8 mouse cellular contexts compared by ENCODE assay signal in genomic region chr5:131814503-131815003, GRCm38 (mm10).
DNase-seq lines count a peak whose midpoint lies in the region; ATAC-seq and TF ChIP-seq lines count a peak whose summit lies in the region.

No protein-coding gene starts in this region.

- no peak for TF ChIP-seq POLR2A in brain, embryonic 14.5 days (IDR thresholded peaks at IDR 0.05; ENCODE audit: borderline replicate concordance, extremely low read depth, insufficient read depth, insufficient read length, poor library complexity, severe bottlenecking)

- DNase-seq in frontal cortex, postnatal 25 days (ENCODE audit: low spot score in 2 of 2): no peak
- peak; percentile 73 for DNase-seq in brain, embryonic 14.5 days (ENCODE audit: low read depth)
- DNase-seq in heart, embryonic 10.5 days (ENCODE audit: low spot score): no peak
- peak in 1 of 3 experiments; percentile 58 for DNase-seq in liver, embryonic 14.5 days (ENCODE audit: low read depth in 3 of 3, low spot score in 3 of 3)
- no peak for DNase-seq in thymus, postnatal 0 days (ENCODE audit: low spot score)
- DNase-seq in cerebellum, postnatal 36 days: no peak
- no peak for DNase-seq in embryo, embryonic 10.5 days (ENCODE audit: low spot score)

- H3K27ac ChIP-seq in heart, embryonic 10.5 days: peak overlapping the region; percentile 42; the same call in 1 of the 2 replicates
- H3K27ac ChIP-seq in liver, embryonic 14.5 days: peak overlapping the region; percentile 20

- no peak; the same call in 1 of the 2 replicates for TF ChIP-seq EP300 in liver, embryonic 14.5 days (IDR thresholded peaks at IDR 0.05; ENCODE audit: low read depth)

- WGBS in heart, embryonic 10.5 days: 46% methylated on average over 9 of the region's 9 CpGs
- 19% methylated on average over 9 of the region's 9 CpGs for WGBS in liver, embryonic 14.5 days (ENCODE audit: insufficient replicate concordance)

- no peak for TF ChIP-seq CTCF in brain, embryonic 14.5 days (IDR thresholded peaks at IDR 0.05; ENCODE audit: borderline replicate concordance, extremely low read depth, insufficient read depth, insufficient read length)
- TF ChIP-seq CTCF in liver, embryonic 14.5 days (IDR thresholded peaks at IDR 0.05; ENCODE audit: low read depth): no peak

- no peaks in the 10 kb centered on the region for H3K27me3 ChIP-seq in heart, embryonic 10.5 days (ENCODE audit: insufficient read depth, poor library complexity, severe bottlenecking)
- no peaks in the 10 kb centered on the region for H3K27me3 ChIP-seq in liver, embryonic 14.5 days (ENCODE audit: control insufficient read depth, insufficient read depth, low read length)

- no peaks in the 10 kb centered on the region for H3K36me3 ChIP-seq in heart, embryonic 10.5 days
- H3K36me3 ChIP-seq in liver, embryonic 14.5 days (replicated peaks; ENCODE audit: control insufficient read depth, insufficient read depth, low read depth): no peaks in the 10 kb centered on the region

- H3K9ac ChIP-seq in liver, embryonic 14.5 days (replicated peaks): no peak overlapping the region

- H3K4me3 ChIP-seq in heart, embryonic 10.5 days: no peak overlapping the region
- H3K4me3 ChIP-seq in liver, embryonic 14.5 days (ENCODE audit: insufficient read depth in 1 of 2, low read depth in 2 of 2, low read length in 2 of 2): no peak overlapping the region

- peaks cover 42% of the 10 kb centered on the region for H3K4me1 ChIP-seq in heart, embryonic 10.5 days
- H3K4me1 ChIP-seq in liver, embryonic 14.5 days (replicated peaks; ENCODE audit: control insufficient read depth in 2 of 2, insufficient read depth in 2 of 2, low read length in 1 of 2): peaks cover 10 to 29% of the 10 kb centered on the region in 2 experiments

- 0 out of 2 replicates have a peak, but pooled peaks have one; percentile 10 for ATAC-seq in frontal cortex, adult (ENCODE audit: low TSS enrichment)
- peak; percentile 70 for ATAC-seq in liver, embryonic 14.5 days (ENCODE audit: insufficient read depth)

- 0 out of 2 replicates have a peak overlapping the region, but pooled peaks have one; percentile 13 for H3K4me2 ChIP-seq in liver, embryonic 14.5 days (ENCODE audit: low read depth)

- H3K9me3 ChIP-seq in heart, embryonic 10.5 days: no peaks in the 10 kb centered on the region
- H3K9me3 ChIP-seq in liver, embryonic 14.5 days (ENCODE audit: control insufficient read depth, low read length): no peaks in the 10 kb centered on the region
